Mouse (Mus musculus) myocyte (in vitro differentiated cells): Measurements from ENCODE around the gene Hmcn2.

Experiments
- POLR2A ChIP-seq: IDR thresholded peaks from one replicate; pipeline ENCODE4 v1.6.1; 2011; ENCODE audit warnings: low read depth, mild to moderate bottlenecking, control low read depth, moderate library complexity; ENCODE audit not compliant: insufficient read length
- POLR2AphosphoS2 ChIP-seq: IDR thresholded peaks from one replicate; pipeline ENCODE4 v1.6.1; 2011; ENCODE audit warnings: low read depth, control low read depth; ENCODE audit not compliant: insufficient read length
- SRF ChIP-seq: IDR thresholded peaks from one replicate; pipeline ENCODE4 v1.6.1; 2011; ENCODE audit warnings: low read depth; ENCODE audit not compliant: control insufficient read depth, insufficient read length

GRCm38 (mm10) chr2:31497635-31498034 is 183.4 kb downstream of the Hmcn2 start:
- TF ChIP-seq POLR2A (no peak), SRF (no peak), POLR2AphosphoS2 (no peak)
